Mouse (Mus musculus): ENCODE data around the gene Haao. TPM values are rescaled to one million over a fixed set of nuclear protein-coding genes. Genes with fewer than 3 reads are reported as not detected.

Gene Haao
- total and polyA plus RNA-seq, 2 experiments = 626 to 835 TPM

DNA sequence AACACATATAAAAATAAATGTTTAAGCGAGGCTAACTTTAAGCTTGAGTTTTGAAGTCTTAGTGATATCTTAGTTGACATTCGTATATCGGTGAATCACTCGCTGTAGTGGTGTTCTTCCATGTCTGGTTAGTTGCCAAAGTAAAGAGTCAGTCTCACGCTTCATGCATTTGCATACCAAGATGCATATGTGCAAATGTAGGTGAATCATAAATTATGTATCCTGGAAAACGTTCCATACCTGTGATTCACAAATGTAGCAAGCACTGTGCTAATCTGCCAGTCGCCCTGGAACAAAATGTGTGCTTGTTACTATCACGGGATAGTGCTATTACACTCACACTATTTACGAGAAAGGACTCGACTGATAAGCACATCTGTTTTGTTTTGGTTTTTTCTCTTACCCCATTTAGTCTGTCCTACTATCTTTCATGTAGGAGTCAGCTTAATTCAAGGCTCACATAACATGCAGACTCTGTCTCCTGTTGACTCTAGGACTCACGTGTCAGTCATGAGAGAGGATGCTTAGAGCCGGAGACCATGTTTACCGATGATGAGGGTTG is 37.3 kb upstream of the Haao start:
- Histone ChIP-seq H3K27ac (replicated peaks; ENCODE audit: insufficient read depth, low read depth, low read length) (no peak overlapping the region), H3K36me3 (ENCODE audit: control insufficient read depth, insufficient read depth, low read length) (no peaks in the 10 kb centered on the region), H3K27me3 (ENCODE audit: control insufficient read depth, insufficient read depth, low read length) (no peaks in the 10 kb centered on the region), H3K9ac (ENCODE audit: low read depth, low read length) (no peak overlapping the region), H3K4me3 (ENCODE audit: insufficient read depth, low read depth, low read length) (no peak overlapping the region), H3K79me2 (ENCODE audit: control insufficient read depth, insufficient read depth, low read length) (no peaks in the 10 kb centered on the region), H3K4me1 (ENCODE audit: control insufficient read depth, insufficient read depth, low read length) (no peaks in the 10 kb centered on the region)
- 84% methylated on average over 13 of the region's 13 CpGs for WGBS
- DNase-seq (ENCODE audit: extremely low read depth, low read depth, low spot score) = no peak
- no peak for TF ChIP-seq CTCF (IDR thresholded peaks at IDR 0.05; ENCODE audit: low read depth, low read length)
- no peak for TF ChIP-seq POLR2A (IDR thresholded peaks at IDR 0.05; ENCODE audit: extremely low read depth, insufficient read depth, low read length)

DNA sequence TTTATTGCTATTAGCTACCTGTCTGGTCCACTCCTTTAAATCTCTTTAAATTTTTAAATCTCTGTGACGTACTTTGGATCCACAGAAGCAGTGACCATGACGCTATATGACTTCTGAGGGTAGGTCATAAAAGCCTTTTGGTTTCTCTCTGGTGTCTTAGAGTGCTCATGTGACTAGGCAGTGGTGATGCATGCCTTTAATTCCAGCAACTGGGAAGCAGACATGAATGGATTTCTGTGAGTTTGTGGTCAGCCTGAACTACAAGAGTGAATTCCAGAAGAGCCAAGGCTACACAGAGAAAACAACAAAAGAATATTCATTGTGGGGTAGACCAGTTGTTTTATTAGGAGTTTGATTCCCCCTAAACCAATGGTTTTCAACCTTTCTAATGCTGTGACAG is 35.0 kb upstream of the Haao start:
- WGBS = 99% methylated on average over 2 of the region's 2 CpGs
- H3K27me3 ChIP-seq (ENCODE audit: control insufficient read depth, insufficient read depth, low read length) = no peaks in the 10 kb centered on the region
- no peak for TF ChIP-seq POLR2A (IDR thresholded peaks at IDR 0.05; ENCODE audit: extremely low read depth, insufficient read depth, low read length)
- no peak overlapping the region for H3K4me3 ChIP-seq (ENCODE audit: insufficient read depth, low read depth, low read length)
- DNase-seq (ENCODE audit: extremely low read depth, low read depth, low spot score) = no peak
- H3K27ac ChIP-seq (replicated peaks; ENCODE audit: insufficient read depth, low read depth, low read length) = no peak overlapping the region
- H3K36me3 ChIP-seq (ENCODE audit: control insufficient read depth, insufficient read depth, low read length) = no peaks in the 10 kb centered on the region
- no peak overlapping the region for H3K9ac ChIP-seq (ENCODE audit: low read depth, low read length)
- H3K4me1 ChIP-seq (ENCODE audit: control insufficient read depth, insufficient read depth, low read length) = no peaks in the 10 kb centered on the region
- no peaks in the 10 kb centered on the region for H3K79me2 ChIP-seq (ENCODE audit: control insufficient read depth, insufficient read depth, low read length)

DNA sequence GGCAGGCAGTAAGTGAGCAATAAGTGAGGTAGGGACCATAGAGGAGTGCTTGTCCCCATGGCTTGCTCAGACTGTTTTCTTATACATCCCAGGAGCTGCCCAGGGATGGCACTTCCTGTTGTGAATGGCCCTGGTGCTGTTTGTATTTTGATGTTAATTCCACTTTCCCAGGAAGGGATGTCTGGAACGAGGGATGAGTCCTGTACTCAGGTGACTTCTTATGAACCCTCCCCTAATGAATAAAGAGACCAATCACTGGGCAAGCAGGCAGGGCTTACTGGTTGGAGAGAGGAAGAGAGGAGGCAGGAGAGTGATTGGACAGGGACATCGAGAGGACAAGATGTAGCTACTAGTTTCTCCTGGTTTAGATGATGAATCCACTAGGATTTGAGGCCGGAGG is 33.3 kb upstream of the Haao start:
- 76% methylated on average over 3 of the region's 3 CpGs for WGBS
- H3K4me1 ChIP-seq (ENCODE audit: control insufficient read depth, insufficient read depth, low read length) = no peaks in the 10 kb centered on the region

GRCm38 (mm10) chr17:83880174-83880710 is 32.5 kb upstream of the Haao start:
- TF ChIP-seq POLR2A (IDR thresholded peaks at IDR 0.05; ENCODE audit: extremely low read depth, insufficient read depth, low read length) (no peak), CTCF (IDR thresholded peaks at IDR 0.05; ENCODE audit: low read depth, low read length) (no peak)
- WGBS = 75% methylated on average over 9 of the region's 9 CpGs
- DNase-seq (ENCODE audit: extremely low read depth, low read depth, low spot score) = no peak
- H3K36me3 ChIP-seq (ENCODE audit: control insufficient read depth, insufficient read depth, low read length) = no peaks in the 10 kb centered on the region
- H3K4me1 ChIP-seq (ENCODE audit: control insufficient read depth, insufficient read depth, low read length) = no peaks in the 10 kb centered on the region
- H3K27ac ChIP-seq (replicated peaks; ENCODE audit: insufficient read depth, low read depth, low read length) = no peak overlapping the region
- H3K79me2 ChIP-seq (ENCODE audit: control insufficient read depth, insufficient read depth, low read length) = no peaks in the 10 kb centered on the region
- H3K4me3 ChIP-seq (ENCODE audit: insufficient read depth, low read depth, low read length) = no peak overlapping the region
- no peaks in the 10 kb centered on the region for H3K27me3 ChIP-seq (ENCODE audit: control insufficient read depth, insufficient read depth, low read length)
- no peak overlapping the region for H3K9ac ChIP-seq (ENCODE audit: low read depth, low read length)

More for the DNA sequence above, 33.3 kb upstream of the Haao start:
- no peak overlapping the region for H3K4me3 ChIP-seq (ENCODE audit: insufficient read depth, low read depth, low read length)
- H3K27ac ChIP-seq (replicated peaks; ENCODE audit: insufficient read depth, low read depth, low read length) = no peak overlapping the region
- DNase-seq (ENCODE audit: extremely low read depth, low read depth, low spot score) = no peak
- no peaks in the 10 kb centered on the region for H3K36me3 ChIP-seq (ENCODE audit: control insufficient read depth, insufficient read depth, low read length)
- no peak overlapping the region for H3K9ac ChIP-seq (ENCODE audit: low read depth, low read length)
- H3K27me3 ChIP-seq (ENCODE audit: control insufficient read depth, insufficient read depth, low read length) = no peaks in the 10 kb centered on the region
- TF ChIP-seq POLR2A (IDR thresholded peaks at IDR 0.05; ENCODE audit: extremely low read depth, insufficient read depth, low read length) (no peak), CTCF (IDR thresholded peaks at IDR 0.05; ENCODE audit: low read depth, low read length) (no peak)
- H3K79me2 ChIP-seq (ENCODE audit: control insufficient read depth, insufficient read depth, low read length) = no peaks in the 10 kb centered on the region

- H3K36me3 ChIP-seq (ENCODE audit: control insufficient read depth, insufficient read depth, low read length) = no peaks in the 10 kb centered on the region
- DNase-seq (ENCODE audit: extremely low read depth, low read depth, low spot score) = no peak
- no peak overlapping the region for H3K4me3 ChIP-seq (ENCODE audit: insufficient read depth, low read depth, low read length)
- H3K9ac ChIP-seq (ENCODE audit: low read depth, low read length) = no peak overlapping the region
- no peak overlapping the region for H3K27ac ChIP-seq (replicated peaks; ENCODE audit: insufficient read depth, low read depth, low read length)
- no peak for TF ChIP-seq CTCF (IDR thresholded peaks at IDR 0.05; ENCODE audit: low read depth, low read length)
- TF ChIP-seq POLR2A (IDR thresholded peaks at IDR 0.05; ENCODE audit: extremely low read depth, insufficient read depth, low read length) = no peak
- no peaks in the 10 kb centered on the region for H3K79me2 ChIP-seq (ENCODE audit: control insufficient read depth, insufficient read depth, low read length)
- H3K4me1 ChIP-seq (ENCODE audit: control insufficient read depth, insufficient read depth, low read length) = no peaks in the 10 kb centered on the region
- 89% methylated on average over 6 of the region's 6 CpGs for WGBS
- H3K27me3 ChIP-seq (ENCODE audit: control insufficient read depth, insufficient read depth, low read length) = no peaks in the 10 kb centered on the region
Measured at GRCm38 (mm10) chr17:83879631-83880030, 31.9 kb upstream of the Haao start.

GRCm38 (mm10) chr17:83874610-83875009 is 26.8 kb upstream of the Haao start:
- Histone ChIP-seq H3K36me3 (ENCODE audit: control insufficient read depth, insufficient read depth, low read length) (no peaks in the 10 kb centered on the region), H3K9ac (ENCODE audit: low read depth, low read length) (no peak overlapping the region), H3K27me3 (ENCODE audit: control insufficient read depth, insufficient read depth, low read length) (no peaks in the 10 kb centered on the region), H3K4me1 (ENCODE audit: control insufficient read depth, insufficient read depth, low read length) (no peaks in the 10 kb centered on the region), H3K79me2 (ENCODE audit: control insufficient read depth, insufficient read depth, low read length) (no peaks in the 10 kb centered on the region), H3K27ac (replicated peaks; ENCODE audit: insufficient read depth, low read depth, low read length) (no peak overlapping the region), H3K4me3 (ENCODE audit: insufficient read depth, low read depth, low read length) (no peak overlapping the region)
- no peak for DNase-seq (ENCODE audit: extremely low read depth, low read depth, low spot score)
- WGBS = 81% methylated on average over 8 of the region's 8 CpGs
- TF ChIP-seq POLR2A (IDR thresholded peaks at IDR 0.05; ENCODE audit: extremely low read depth, insufficient read depth, low read length) (no peak), CTCF (IDR thresholded peaks at IDR 0.05; ENCODE audit: low read depth, low read length) (no peak)
